Mouse (Mus musculus) liver (tissue): ENCODE measurements at regions not wholly inside any gene's neighbourhood (a gene's known extent, or its start where the extent isn't known, plus 50 kb on each side); places are given as distances from the start of the nearest gene placed in this dataset.

ENCODE experiments used
- DNase-seq: peaks from one replicate; pipeline ENCODE4 v3.0.0-alpha.2; 2020; ENCODE audit warnings: mixed read lengths

DNA sequence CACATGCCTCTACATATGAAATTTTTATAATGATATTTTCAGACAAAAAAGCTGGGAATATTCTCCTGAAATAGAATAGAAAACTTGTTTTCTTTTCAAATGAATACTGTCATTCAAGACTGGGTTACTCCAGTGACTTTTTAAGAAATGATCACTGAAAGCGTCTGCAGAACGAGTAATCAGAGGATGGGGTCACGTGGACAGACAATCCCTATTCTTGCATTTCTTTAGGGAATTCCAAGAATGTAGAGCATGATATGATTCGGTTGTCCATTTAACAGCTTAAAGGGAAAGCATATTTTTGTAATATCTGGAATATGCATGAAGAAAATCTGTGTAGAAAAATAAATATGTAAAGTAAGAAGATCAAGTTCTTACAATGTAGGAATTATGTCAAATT, 65.6 kb downstream of the 4933402N22Rik start:
- DNase-seq: no peak

DNA sequence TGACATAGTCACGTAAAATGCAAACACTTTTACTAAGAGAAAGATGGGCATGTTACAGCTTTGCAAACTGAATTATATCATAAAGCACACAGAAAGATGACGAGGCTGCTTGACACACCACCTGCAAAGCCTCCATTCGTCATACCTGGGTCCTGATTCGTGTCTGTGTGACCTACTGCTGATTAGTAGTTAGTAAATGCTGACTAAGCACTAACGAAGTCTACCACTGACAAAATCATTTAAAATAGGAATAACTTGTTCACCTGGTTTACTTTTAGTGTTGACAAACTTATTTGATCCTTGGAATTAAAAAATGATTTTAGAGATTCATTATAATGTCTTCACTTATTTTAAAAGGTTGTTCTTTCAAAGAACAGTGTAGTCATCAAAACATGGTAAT, 71.3 kb downstream of the 4933402N22Rik start:
- no peak for DNase-seq

DNA sequence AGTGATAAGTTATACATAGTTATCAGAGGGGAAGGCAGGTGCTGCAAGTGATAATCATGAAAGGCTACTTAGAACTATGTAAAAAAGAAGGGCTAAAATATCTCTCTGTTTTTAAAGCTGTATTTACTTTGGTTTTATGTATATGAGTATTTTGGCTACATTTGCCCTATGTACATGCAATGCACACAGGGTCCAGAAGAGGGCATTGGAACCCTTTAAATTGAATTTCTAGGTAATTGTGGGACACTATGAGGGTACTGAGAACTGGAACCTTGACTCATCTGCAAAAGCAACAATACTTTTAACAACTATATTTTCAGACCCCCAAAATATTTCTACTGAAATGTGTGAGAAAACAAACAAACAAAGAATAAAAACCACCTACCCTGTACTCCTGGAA, 82.9 kb downstream of the 4933402N22Rik start:
- no peak for DNase-seq

DNA sequence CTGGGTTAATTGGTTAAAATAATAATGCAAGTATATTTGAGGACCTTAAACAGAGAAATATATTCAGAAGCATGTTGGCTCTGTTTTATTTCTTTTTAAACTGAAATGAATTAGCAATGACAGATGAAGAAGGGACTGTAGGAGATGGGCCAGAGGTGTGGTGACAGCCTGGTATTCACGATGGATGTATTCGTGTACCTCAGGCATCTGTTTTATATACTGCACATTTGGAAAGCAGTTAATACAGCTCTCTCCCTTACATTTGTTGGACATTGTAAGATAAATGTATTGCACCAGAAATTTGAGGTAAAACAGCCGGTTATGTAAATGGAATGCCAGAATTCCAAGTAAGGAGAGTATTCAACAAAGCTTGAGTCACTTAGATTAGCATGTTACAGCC, 88.6 kb downstream of the 4933402N22Rik start:
- DNase-seq: no peak

DNA sequence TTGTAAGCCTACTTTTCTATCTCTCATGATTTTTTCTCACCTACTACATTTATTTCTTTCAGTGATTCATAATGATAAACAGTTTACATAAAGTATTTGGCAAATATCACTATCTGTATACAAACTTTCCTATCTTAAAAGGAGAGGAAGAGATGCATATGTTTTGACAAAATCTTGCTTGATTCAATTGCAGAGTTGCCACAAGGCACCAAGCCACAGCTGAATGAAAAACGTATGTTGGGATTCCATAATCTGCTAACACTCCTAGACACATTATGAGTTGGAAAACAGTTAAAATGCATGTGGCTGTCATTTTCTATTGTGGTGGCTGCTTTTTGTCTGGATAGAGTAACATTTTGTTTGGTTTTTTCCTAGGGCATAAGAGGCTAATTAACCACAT, 98.5 kb downstream of the 4933402N22Rik start:
- DNase-seq: no peak

DNA sequence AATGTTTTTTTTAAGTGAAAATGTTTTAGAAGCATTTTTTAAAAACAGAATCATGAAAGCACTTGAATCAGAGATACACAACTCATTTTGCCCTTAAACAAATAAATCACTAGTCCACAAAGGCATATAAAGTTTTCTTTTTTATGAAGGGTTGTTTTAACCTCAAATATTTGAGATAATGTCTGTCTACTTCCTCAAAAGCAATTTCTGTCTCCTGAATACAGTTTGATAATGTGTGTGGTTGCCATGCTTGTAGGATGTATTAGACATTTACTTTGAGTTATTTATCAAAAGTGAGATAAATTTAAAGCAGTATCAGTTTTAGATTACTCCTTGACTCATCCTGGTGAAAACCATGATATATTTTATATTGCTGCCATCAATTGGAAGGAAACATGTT, 102.6 kb downstream of the 4933402N22Rik start:
- DNase-seq: no peak

DNA sequence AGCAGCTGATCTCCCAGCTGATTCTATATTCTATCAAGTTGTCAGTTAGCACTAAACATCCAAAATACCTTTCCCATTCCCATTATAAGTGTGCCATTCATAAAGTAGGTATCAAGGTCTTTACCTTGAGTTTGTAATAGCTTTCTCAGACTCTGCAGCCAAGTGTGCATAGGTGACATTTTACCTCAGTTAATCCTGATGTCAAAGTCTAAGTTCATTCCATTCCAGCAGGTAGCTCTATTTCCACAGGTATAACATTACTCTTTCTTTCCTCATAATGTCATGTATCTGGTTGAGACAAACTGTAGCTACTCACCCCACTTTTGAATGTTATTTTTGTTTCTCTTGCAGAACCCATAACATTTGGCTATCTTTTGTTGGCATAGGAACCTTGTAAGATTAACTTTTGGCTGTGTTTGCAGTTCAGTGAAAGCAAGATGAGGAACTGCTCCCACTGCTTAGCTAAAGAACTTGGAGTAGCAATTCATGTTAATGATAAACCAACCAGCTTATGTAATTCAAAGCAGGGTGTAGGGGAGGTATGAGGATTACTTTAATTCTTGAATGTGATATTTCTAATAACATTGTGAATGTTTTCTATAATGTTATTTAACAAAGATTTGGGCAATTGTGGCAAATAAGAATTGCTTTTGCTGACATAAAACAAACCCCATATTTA, 107.0 kb downstream of the 4933402N22Rik start:
- DNase-seq: no peak

DNA sequence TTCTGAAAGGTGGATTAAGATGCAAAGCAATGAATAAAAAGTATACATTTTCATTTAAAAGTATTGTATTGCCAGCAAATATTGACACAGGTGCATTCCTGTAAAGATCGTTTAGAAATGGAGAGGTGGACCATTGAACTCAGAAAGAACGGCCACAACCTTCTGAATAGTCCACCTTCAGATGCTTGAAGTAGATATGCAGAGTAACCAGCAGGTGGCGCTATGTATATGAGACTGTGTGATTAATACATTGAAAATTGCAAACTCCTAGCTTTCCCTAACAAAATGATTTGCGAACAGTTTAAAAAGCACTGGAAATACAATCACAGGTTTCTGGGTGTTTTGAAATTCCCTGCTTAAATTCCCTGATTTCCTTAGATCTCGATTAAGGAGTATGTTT, 112.2 kb downstream of the 4933402N22Rik start:
- peak; percentile 24 for DNase-seq

DNA sequence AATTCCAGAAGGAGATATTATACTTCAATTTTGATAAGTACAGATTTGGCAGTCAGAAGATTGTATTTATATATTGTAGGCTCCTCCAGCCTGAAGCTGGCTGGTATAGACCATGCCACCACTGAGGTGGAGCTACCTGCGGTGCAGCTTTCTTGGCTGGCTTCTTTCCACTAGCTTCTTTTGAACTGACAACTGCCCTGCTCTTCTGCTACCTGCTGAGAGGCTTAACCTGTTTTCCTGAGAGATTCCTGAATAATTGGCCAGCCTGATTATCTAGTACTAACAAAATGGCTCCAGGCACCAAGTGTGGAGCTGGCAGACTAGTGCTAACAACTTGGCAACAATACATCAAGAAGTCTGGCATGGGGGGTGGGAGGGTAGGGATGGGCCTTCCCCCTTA, 132.0 kb downstream of the 4933402N22Rik start:
- no peak for DNase-seq

DNA sequence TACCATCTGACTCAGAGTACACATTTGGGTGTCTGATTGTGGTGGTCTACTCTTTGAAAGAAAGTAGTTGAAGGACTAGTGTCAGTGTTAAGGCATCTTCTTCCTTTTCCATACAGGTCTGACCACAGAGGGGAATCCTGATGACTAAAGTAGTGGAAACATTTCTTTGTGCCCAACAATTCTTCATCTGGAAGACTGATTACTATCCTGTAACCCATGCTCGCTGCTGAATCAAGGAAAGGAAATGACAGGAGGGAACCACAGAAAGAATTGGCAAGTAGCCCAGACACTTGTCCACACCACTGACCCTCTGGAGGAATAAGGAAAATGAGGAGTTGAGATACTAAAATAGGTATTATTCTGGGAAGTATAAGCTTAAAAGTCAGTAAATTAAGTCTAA, 162.3 kb downstream of the 4933402N22Rik start:
- no peak for DNase-seq

DNA sequence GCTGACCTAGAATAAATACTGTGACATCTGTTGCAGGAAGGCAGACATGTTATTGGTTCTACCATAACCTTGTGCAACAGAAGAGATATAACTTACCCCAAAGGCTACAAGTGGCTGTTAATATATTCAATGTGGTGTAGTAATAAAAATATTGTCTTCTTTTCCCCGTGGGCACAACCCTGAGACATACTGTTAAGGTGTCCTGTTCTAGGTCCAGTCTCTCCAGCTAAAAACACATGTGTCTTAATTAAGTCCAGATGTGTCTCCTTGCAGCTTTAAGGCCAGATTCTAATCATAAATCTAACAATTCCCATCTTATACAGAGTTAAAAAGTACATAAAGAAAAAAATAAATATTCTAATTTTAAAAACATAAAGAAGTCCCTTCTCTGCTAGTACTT, 175.8 kb downstream of the 4933402N22Rik start:
- no peak for DNase-seq

DNA sequence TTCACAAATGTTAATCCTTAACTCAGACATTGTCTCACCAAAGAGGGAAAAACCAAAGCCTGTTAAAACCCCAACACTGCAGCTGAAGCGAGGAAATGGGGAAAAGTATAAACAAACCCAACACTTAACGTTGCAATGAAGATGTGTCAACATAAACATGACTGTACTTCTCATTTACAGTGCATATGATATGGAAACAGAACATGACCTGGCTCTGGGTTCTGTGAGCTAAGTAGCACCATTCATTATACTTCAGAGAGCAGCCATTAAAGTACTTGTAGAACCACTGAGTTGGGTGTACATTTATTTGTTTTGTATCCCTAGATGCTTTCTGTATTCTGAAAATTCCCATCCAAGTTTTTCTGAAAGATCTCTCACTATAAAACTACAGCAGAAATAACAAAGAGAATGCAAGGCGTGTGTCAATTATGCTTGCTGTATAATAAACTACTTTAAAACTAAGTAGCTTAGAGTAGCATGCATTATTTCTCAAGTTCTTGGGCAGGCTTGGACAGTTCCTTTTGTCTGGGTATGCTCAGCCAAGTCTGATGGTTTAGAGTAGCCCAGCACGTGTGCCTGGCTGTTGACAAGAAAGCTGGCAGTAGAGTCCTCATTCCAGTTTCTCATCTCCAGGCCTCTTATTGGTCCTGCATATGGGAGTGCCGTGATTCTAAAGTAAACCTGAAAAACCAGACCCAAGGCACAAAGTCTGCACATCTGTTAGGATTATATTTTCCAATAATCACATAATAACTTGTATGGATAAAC, 198.9 kb downstream of the 4933402N22Rik start:
- no peak for DNase-seq

DNA sequence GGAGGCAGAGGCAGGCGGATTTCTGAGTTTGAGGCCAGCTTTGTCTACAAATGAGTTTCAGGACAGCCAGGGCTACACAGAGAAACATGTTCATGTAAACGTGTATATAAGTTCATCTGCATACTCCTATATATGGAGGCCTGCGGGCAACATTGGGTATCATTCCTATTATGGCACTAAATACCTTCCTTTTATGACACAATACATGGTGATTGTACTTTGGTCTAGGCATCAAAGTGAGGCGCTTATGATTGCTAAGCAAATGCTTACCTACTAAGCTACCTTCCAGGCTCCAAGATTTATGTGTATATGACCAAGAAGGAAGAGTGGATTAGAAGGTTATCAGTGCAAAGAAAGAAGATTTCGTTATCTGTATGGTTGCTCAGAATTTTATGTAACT, 207.1 kb downstream of the 4933402N22Rik start:
- no peak for DNase-seq

DNA sequence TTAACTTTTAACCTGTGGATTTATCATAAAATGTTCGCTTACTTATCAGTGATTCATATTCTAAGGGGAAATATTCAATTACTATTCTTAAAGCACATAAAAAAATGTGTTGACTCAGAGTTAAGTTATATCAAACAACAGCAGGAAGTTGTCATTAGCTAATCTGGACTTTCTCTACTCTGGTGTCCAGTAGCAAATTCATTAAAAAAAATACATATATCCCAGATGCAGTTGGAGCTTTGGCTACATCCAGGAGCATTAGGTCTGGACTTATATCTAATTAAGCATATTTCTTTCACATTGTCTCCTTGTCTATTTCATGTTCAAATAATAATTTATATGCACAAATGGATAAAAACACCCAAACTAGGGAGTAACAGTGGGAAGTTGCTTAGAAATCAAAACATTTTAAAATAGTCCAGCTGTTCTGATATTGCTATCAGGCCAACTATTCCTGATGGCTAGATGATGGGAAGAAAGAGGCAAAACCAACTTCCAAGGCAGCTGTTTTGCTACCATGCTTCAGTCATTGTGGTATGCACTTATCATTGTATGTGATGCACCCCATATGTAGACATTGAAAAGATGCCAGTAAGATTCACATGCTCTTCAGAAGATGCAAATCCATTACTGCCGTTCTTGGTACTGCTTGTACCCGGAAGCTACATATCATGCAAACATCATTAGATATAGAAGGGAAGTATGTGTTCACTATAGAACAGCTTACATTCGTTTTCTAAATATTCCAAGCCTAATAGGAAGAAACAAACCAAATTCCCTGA, 209.8 kb downstream of the 4933402N22Rik start:
- DNase-seq: no peak

DNA sequence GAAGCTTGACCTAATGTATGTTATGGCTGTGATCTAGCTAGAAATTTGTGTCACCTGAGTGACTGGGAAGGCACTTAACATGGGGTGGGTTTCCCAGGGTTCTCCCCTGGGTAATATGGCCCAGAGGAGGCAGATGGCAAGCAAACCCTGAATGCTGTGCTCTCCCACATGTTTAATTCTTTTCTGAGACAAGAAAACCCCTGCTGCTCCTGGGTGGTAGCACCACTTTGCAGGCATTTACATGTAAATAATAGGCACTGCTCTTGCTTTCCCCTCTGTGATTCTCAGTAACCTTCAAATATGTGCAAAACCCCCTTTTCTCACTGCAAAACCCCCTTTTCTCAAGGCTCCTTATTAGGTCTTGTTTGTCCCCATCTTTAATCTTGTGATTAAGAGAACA, 221.1 kb downstream of the 4933402N22Rik start:
- DNase-seq: no peak

DNA sequence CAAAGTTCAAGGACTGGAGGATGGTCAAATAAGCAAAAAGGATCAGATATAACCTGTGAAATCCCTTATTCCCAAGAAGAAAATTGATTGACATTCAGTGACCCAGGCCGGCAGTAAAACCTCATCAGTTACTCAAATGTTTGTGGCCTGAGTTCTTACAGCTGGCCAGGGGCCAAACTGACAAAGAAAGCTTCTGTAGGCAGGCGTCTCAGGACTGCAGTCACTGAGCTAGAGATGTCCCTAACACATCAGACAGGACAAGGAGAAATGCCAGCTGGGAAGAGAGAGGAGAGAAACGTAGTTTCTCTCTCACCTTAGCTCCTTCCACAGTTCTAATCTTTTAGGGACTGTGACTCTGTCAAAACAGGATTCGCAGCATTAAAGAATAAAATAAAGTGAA, 229.9 kb upstream of the Sema3d start:
- no peak for DNase-seq

DNA sequence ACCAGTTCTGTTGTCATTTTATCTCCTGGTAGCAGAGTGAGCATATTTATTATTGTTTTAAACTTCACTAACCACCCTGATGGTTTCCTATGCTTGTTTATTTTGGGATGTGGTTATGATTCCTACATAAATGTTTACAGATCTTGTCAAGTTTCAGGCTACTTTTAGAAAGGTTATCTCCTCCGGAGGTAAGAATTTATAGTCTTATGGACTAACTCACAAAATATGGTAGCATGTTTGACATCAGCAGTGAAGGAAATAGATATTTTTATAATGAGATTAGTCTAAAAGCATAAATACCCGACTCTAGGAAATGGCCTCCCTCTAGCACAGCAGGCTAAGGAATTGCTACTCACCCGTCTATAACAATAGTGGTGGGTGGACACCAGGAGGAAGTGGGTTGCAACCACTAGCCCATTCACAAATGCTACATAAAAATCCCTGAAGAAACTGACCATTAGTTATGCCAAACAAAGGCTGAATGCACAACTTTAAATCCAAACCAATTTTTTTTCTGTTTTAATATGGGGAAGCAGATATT, 228.6 kb upstream of the Sema3d start:
- DNase-seq: no peak

DNA sequence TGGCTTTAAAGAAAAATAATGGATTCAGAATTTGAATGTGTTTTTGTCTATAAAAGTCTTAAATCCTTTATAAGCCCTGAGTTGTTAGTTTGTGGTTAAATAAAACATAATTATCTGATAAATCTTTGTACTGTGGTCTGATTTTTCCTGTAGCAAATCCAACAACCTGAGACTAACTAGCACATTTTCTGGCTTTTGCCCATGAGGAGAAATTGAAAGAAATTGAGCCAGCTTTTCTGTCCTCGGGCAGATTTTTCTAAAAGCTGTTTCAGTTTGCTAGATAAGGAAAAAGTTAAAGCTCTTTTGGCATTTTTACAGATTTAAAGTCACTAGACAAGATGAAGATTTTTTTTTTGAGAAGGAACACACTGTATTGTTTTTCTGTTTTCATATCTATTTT, 191.5 kb upstream of the Sema3d start:
- DNase-seq: no peak

DNA sequence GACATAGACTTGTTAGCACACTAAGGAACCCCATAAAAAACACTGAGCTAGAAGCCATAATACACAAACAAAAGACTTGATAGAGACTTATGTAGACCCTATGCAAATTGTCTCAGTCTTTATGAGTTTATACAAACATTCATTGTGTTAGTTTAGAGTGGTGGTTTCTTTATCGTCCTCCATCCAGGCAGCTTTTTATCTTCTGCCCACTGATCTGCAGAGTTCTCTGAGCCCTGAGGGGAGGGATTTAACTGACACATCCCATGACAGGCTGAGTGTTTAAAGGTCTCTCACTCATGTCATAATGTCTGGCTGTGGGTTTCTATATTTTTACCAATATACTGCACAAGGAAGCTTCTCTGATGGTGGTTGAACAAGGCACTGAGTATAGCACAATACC, 175.7 kb upstream of the Sema3d start:
- DNase-seq: no peak

DNA sequence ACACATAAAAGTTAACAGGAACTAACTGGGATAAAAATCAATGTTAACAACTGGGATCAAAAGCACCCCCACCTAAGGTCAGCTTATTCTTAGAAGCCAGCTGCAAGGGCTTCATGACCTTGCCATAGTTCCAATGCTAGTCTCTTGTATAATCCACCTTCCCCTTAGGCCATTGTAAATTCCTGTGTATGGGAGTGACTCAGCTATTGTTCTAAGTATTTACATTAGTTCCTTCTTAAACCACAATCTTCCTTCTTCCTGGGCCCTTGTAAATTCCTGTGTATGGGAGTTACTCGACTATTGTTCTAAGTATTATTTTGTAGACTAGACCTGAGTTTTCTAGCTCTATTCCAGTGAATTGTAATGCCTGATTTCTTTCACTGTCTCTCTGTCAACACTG, 173.6 kb upstream of the Sema3d start:
- DNase-seq: no peak

DNA sequence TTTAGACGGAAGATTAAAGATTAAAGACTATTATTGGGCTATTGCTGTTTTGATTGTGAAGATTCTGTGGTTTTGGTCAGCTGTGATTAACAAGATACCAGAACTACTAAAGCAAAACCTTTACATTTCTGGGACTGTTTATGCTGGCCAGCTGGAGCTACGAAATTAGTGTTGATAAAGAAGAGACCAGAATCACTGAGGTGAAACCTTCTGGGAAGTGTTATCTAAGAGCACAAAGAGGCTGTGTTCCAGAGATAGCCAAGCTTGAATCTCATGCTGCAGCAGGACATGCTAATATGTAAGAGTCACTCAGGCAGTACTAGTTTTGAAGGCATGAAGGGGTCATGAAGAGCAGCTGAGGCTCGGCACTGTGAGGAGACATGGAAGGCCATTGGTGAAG, 169.7 kb upstream of the Sema3d start:
- DNase-seq: no peak

DNA sequence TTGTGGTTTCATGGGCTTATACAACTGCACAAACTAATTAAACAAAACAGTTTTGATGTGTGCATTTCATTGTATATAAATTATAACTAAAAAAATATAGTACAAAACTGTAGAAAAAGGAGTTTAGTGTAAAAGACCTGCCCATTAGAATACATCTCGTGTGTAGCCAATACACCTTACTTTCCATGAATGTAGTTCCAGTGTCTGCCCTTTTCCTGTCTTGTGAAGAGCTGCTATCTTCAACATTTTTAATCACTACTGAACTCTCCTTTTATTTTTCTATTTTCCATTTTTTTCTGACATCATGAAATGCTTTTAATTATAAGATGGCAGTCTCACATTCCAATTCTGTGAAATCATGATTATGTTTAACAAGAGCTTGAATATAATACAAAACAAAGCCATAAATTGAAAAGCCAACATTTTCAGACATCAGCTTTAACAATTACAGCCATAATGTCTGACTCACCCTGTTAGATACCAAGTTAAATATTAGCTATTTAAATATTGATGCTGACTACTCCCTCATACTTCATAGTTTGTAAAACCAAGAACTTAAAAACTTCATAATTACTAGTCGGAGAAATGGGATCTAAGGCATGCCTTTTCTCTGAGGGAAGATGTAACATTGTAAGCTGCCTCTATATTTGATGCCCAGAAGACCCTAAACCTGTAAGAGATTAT, 163.6 kb upstream of the Sema3d start:
- DNase-seq: no peak

DNA sequence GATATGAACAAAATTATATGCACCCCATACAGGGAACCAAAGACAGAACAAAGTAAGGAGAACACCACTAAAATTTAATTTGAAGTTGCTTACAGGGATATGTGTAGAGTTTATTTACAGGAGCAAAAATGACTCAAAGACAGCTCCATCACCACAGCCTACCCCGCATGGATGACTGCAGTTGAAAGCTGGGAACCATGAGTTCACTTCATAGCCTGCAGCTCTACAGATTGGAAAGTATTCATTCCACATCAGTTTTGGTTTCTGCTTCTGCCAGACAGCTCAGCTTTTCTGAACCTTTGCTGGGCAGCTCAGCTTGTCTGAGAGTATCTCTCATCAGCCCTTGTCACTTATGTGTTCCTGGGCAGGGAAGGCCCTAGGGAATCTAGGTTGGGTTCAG, 160.6 kb upstream of the Sema3d start:
- DNase-seq: no peak
